ENCODE assay signal across 25 mouse cellular contexts in the genomic region with DNA sequence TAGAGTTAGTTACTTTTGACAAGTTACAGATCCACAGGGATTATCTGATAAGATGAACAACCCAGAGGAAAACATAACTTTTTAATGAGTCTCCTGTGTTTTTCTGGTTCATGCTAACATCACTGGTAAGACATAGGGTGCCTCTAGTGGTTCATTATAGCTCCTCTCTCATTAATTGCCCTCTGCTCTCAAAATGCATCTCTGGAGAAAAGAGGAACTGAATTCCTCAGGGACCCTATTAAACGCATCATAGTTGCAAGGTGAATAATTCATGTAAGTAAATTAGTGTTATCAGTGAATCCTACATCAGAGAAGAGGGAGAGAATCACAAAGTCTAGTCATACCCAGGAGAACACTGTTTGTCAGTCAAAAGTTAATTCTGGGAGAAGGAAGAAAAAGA. TPM values are rescaled to one million over a fixed set of nuclear protein-coding genes. Genes with fewer than 3 reads are reported as not detected.
"Had no signal": no experiment of that assay in that cellular context is flagged by ENCODE, and none has a peak within 500 bp of the region (broad histone marks: within the 10 kb centered on the region; RNA-seq: fewer than 3 reads in every experiment).

No protein-coding gene starts in this region.

- H3K4me3 ChIP-seq: kidney, embryonic 15.5 days; limb, embryonic 12.5 days; limb, embryonic 15.5 days; neural tube, embryonic 12.5 days; neural tube, embryonic 15.5 days had no signal

- ATAC-seq: liver, postnatal 0 days; lung, postnatal 0 days had no signal

- H3K36me3 ChIP-seq: kidney, embryonic 15.5 days; limb, embryonic 12.5 days; limb, embryonic 15.5 days; neural tube, embryonic 12.5 days; neural tube, embryonic 15.5 days had no signal

- H3K9ac ChIP-seq: kidney, embryonic 15.5 days; limb, embryonic 12.5 days; limb, embryonic 15.5 days; liver, embryonic 14.5 days; liver, postnatal 0 days; lung, embryonic 14.5 days; neural tube, embryonic 12.5 days; neural tube, embryonic 15.5 days had no signal

- H3K9me3 ChIP-seq: kidney, embryonic 15.5 days; limb, embryonic 15.5 days; neural tube, embryonic 12.5 days; neural tube, embryonic 15.5 days had no signal

- DNase-seq: kidney, adult 11 months; kidney, adult 8-10 months; kidney, postnatal 14 days; kidney, postnatal 4 days; left cerebral cortex, postnatal 4 days; liver, postnatal 0 days; lung, embryonic 14.5 days; thymus, adult 2 months; thymus, postnatal 14 days; thymus, postnatal 4 days had no signal

- H3K4me1 ChIP-seq: kidney, embryonic 15.5 days; limb, embryonic 12.5 days; limb, embryonic 15.5 days; neural tube, embryonic 12.5 days; neural tube, embryonic 15.5 days had no signal

- H3K27me3 ChIP-seq: kidney, embryonic 15.5 days; limb, embryonic 12.5 days; limb, embryonic 15.5 days; neural tube, embryonic 12.5 days; neural tube, embryonic 15.5 days had no signal

- H3K27ac ChIP-seq: kidney, embryonic 15.5 days; limb, embryonic 12.5 days; limb, embryonic 15.5 days; liver, embryonic 14.5 days; macrophage; neural tube, embryonic 12.5 days; neural tube, embryonic 15.5 days; stomach, postnatal 0 days had no signal

- H3K4me2 ChIP-seq: kidney, embryonic 15.5 days; limb, embryonic 12.5 days; limb, embryonic 15.5 days; liver, embryonic 11.5 days; lung, embryonic 14.5 days; neural tube, embryonic 12.5 days; neural tube, embryonic 15.5 days had no signal

RNA-seq across cellular contexts. Expression of gene Olfr1507, which starts 52.4 kb away (rescaled TPM):
- total RNA-seq: left cerebral cortex, postnatal 14 days; left cerebral cortex, postnatal 4 days; megakaryocyte, adult 5-6 weeks had no signal
- polyA plus RNA-seq: kidney, embryonic 15.5 days; limb, embryonic 12.5 days; liver, embryonic 11.5 days; liver, embryonic 14.5 days; liver, postnatal 0 days; lung, embryonic 14.5 days; lung, postnatal 0 days; macrophage; neural tube, embryonic 12.5 days; neural tube, embryonic 15.5 days; small intestine, adult 2 months; spleen, adult 2 months; stomach, embryonic 14.5 days; stomach, postnatal 0 days had no signal
